Mouse (Mus musculus) forebrain, embryonic 13.5 days (tissue): ENCODE measurements around the gene St5. TPM values are rescaled to one million over a fixed set of nuclear protein-coding genes. Genes with fewer than 3 reads are reported as not detected.

Experiments used
- ATAC-seq: fragments of 200-750 bp; cut with Nextera tagmentation; 2 replicates; pipeline ENCODE4 v1.8.0; 2017
- H3K27ac ChIP-seq: fragments of 300-500 bp; sonication (generic); 2 replicates; pipeline ENCODE4 v1.5.1; 2015; ENCODE audit warnings: inconsistent platforms, mild to moderate bottlenecking, moderate library complexity
- H3K27me3 ChIP-seq: fragments of 300-500 bp; sonication (generic); 2 replicates; pipeline ENCODE4 v1.6.1; 2015; ENCODE audit warnings: mild to moderate bottlenecking, inconsistent platforms
- H3K36me3 ChIP-seq: fragments of 300-500 bp; sonication (generic); 2 replicates; pipeline ENCODE4 v1.6.1; 2015; ENCODE audit warnings: mild to moderate bottlenecking, inconsistent platforms; ENCODE audit not compliant: poor library complexity, severe bottlenecking
- H3K4me1 ChIP-seq: fragments of 300-500 bp; sonication (generic); 2 replicates; pipeline ENCODE4 v1.6.1; 2015; ENCODE audit warnings: inconsistent platforms
- H3K4me2 ChIP-seq: fragments of 300-500 bp; sonication (generic); 2 replicates; pipeline ENCODE4 v1.6.1; 2015; ENCODE audit warnings: inconsistent platforms, mild to moderate bottlenecking, moderate library complexity
- H3K4me3 ChIP-seq: fragments of 300-500 bp; sonication (generic); 2 replicates; pipeline ENCODE4 v1.5.1; 2015; ENCODE audit warnings: mild to moderate bottlenecking, inconsistent platforms
- H3K9ac ChIP-seq: fragments of 300-500 bp; sonication (generic); 2 replicates; pipeline ENCODE4 v1.6.1; 2015; ENCODE audit warnings: mild to moderate bottlenecking, inconsistent platforms
- H3K9me3 ChIP-seq: fragments of 300-500 bp; sonication (generic); replicated peaks from 2 replicates; pipeline ENCODE4 v1.6.1; 2016; ENCODE audit warnings: inconsistent platforms
- WGBS: fragments of 180-500 bp; shearing (Covaris S2); methylation state at CpG from one replicate; pipeline ENCODE4 v1.1.7; 2015; 5-methylcytosine and 5-hydroxymethylcytosine counted together
- polyA plus RNA-seq: library from polyadenylated mRNA; unstranded; fragments of >200 nt; fragmentation: Nextera tagmentation; extraction: Ambion mirVana; gene quantifications from 2 replicates; pipeline ENCODE4 v1.2.1, GENCODE M21; 2015

Gene St5
- polyA plus RNA-seq, 1 experiment from 2014 or later, result 12.0 TPM

DNA sequence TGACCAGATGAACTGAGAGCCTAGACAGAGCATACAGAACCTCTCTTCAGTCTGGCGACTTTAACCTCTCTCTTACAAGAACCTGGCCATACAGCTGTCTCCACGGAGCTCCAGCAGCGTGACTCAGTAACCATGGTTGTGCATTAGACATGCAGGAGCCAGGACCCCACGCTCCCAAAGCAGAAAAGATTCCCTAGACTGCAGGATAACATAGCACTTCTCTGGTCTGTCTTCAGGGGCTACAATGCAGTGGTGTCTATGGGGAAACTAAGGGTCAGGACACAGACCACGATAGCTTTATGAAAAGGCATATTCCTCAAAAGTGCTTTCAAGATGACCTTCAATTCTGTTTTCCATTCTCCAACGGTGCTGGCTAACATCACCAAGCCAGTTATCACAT is 72.1 kb downstream of the St5 start:
- Histone ChIP-seq H3K36me3 (no peaks in the 10 kb centered on the region), H3K27ac (no peak overlapping the region), H3K4me2 (no peak overlapping the region), H3K4me1 (no peaks in the 10 kb centered on the region), H3K9ac (no peak overlapping the region), H3K27me3 (no peaks in the 10 kb centered on the region), H3K9me3 (no peaks in the 10 kb centered on the region), H3K4me3 (no peak overlapping the region)
- ATAC-seq, result no peak
- 88% methylated on average over 6 of the region's 6 CpGs for WGBS

GRCm38 (mm10) chr7:109629871-109630778 is 73.3 kb downstream of the St5 start:
- Histone ChIP-seq H3K27me3 (no peaks in the 10 kb centered on the region), H3K4me1 (no peaks in the 10 kb centered on the region), H3K36me3 (no peaks in the 10 kb centered on the region), H3K4me3 (no peak overlapping the region), H3K27ac (no peak overlapping the region), H3K9ac (no peak overlapping the region), H3K4me2 (no peak overlapping the region), H3K9me3 (no peaks in the 10 kb centered on the region)
- no peak for ATAC-seq
- WGBS, result 81% methylated on average over 7 of the region's 7 CpGs

GRCm38 (mm10) chr7:109628935-109629609 is 74.3 kb downstream of the St5 start:
- no peaks in the 10 kb centered on the region for H3K36me3 ChIP-seq
- WGBS, result 60% methylated on average over 9 of the region's 9 CpGs
- H3K4me1 ChIP-seq, result no peaks in the 10 kb centered on the region
- no peak overlapping the region for H3K9ac ChIP-seq
- no peak for ATAC-seq
- no peak overlapping the region for H3K27ac ChIP-seq
- no peaks in the 10 kb centered on the region for H3K27me3 ChIP-seq
- H3K4me3 ChIP-seq, result no peak overlapping the region
- no peaks in the 10 kb centered on the region for H3K9me3 ChIP-seq
- H3K4me2 ChIP-seq, result no peak overlapping the region

GRCm38 (mm10) chr7:109627851-109628250 is 75.6 kb downstream of the St5 start:
- no peak for ATAC-seq
- H3K4me2 ChIP-seq, result no peak overlapping the region
- no peak overlapping the region for H3K4me3 ChIP-seq
- no peak overlapping the region for H3K9ac ChIP-seq
- WGBS, result 91% methylated on average over 2 of the region's 2 CpGs
- H3K27me3 ChIP-seq, result no peaks in the 10 kb centered on the region
- H3K36me3 ChIP-seq, result no peaks in the 10 kb centered on the region
- no peaks in the 10 kb centered on the region for H3K4me1 ChIP-seq
- no peaks in the 10 kb centered on the region for H3K9me3 ChIP-seq
- no peak overlapping the region for H3K27ac ChIP-seq

- Histone ChIP-seq H3K36me3 (no peaks in the 10 kb centered on the region), H3K4me2 (no peak overlapping the region), H3K4me1 (peaks cover under 1% of the 10 kb centered on the region; the same call in 1 of the 2 replicates), H3K4me3 (no peak overlapping the region), H3K9me3 (no peaks in the 10 kb centered on the region), H3K27ac (no peak overlapping the region), H3K27me3 (no peaks in the 10 kb centered on the region), H3K9ac (no peak overlapping the region)
- no peak for ATAC-seq
- 88% methylated on average over 9 of the region's 9 CpGs for WGBS
Measured at GRCm38 (mm10) chr7:109622234-109622838, 81.1 kb downstream of the St5 start.

DNA sequence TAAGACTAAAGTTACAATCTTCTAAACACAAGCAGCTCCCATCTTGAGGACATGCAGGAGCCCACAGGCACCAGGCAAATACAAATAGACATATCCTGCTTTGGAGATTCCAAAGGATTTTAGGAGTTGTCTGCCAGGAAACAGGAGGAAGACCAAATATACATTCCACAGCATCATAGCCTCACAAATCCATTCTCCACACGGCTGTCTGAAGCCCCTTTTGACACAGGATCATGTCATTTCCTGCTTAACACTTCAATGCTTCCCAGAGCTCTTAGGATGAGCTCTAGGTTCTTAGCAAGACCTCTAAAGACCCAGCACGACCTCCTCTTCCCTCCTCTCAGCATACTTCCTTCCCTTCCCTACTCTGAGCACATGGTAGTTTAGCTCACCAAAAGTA is 82.4 kb downstream of the St5 start:
- no peak overlapping the region for H3K27ac ChIP-seq
- no peak overlapping the region for H3K9ac ChIP-seq
- no peaks in the 10 kb centered on the region for H3K27me3 ChIP-seq
- peaks cover 14% of the 10 kb centered on the region for H3K4me1 ChIP-seq
- no peak overlapping the region for H3K4me3 ChIP-seq
- no peak overlapping the region for H3K4me2 ChIP-seq
- 48% methylated on average over 2 of the region's 2 CpGs for WGBS
- no peaks in the 10 kb centered on the region for H3K36me3 ChIP-seq
- H3K9me3 ChIP-seq, result no peaks in the 10 kb centered on the region
- ATAC-seq, result no peak

GRCm38 (mm10) chr7:109620288-109620687 is 83.1 kb downstream of the St5 start:
- ATAC-seq, result no peak
- Histone ChIP-seq H3K36me3 (no peaks in the 10 kb centered on the region), H3K4me3 (no peak overlapping the region), H3K4me1 (peaks cover 21% of the 10 kb centered on the region), H3K27me3 (no peaks in the 10 kb centered on the region), H3K9me3 (no peaks in the 10 kb centered on the region), H3K9ac (no peak overlapping the region), H3K27ac (no peak overlapping the region), H3K4me2 (no peak overlapping the region)
- 86% methylated on average over 3 of the region's 3 CpGs for WGBS

DNA sequence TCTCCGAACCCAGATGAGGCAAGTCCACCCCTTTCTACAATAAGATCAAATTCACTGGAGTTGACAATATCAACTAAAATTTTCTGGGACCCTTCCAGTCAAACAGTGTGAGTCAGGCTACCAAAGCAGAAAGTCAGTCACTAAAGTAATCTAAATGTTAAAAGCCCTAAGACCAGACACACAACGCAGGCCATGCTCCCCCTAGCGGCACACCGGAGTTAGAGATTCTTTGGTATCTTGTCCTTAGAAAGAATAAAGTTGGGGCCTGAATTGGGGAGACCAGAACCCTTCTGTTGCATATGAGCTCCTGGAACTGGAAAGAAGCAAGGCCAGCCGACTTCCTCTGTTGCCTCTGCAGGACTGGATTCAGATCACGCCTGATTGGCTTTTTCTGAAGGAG is 84.7 kb downstream of the St5 start:
- H3K9ac ChIP-seq, result no peak overlapping the region
- H3K9me3 ChIP-seq, result no peaks in the 10 kb centered on the region
- H3K27me3 ChIP-seq, result no peaks in the 10 kb centered on the region
- no peak overlapping the region for H3K4me3 ChIP-seq
- WGBS, result 13% methylated on average over 6 of the region's 6 CpGs
- H3K4me1 ChIP-seq, result peaks cover 37% of the 10 kb centered on the region
- H3K4me2 ChIP-seq, result no peak overlapping the region
- ATAC-seq, result no peak
- H3K27ac ChIP-seq, result no peak overlapping the region
- H3K36me3 ChIP-seq, result no peaks in the 10 kb centered on the region

- H3K4me3 ChIP-seq, result no peak overlapping the region
- H3K9ac ChIP-seq, result no peak overlapping the region
- H3K4me2 ChIP-seq, result no peak overlapping the region
- 75% methylated on average over 3 of the region's 3 CpGs for WGBS
- no peak overlapping the region for H3K27ac ChIP-seq
- ATAC-seq, result no peak
- no peaks in the 10 kb centered on the region for H3K9me3 ChIP-seq
- H3K4me1 ChIP-seq, result peaks cover 42% of the 10 kb centered on the region
- no peaks in the 10 kb centered on the region for H3K27me3 ChIP-seq
- H3K36me3 ChIP-seq, result no peaks in the 10 kb centered on the region
Measured at GRCm38 (mm10) chr7:109617838-109618237, 85.6 kb downstream of the St5 start.

DNA sequence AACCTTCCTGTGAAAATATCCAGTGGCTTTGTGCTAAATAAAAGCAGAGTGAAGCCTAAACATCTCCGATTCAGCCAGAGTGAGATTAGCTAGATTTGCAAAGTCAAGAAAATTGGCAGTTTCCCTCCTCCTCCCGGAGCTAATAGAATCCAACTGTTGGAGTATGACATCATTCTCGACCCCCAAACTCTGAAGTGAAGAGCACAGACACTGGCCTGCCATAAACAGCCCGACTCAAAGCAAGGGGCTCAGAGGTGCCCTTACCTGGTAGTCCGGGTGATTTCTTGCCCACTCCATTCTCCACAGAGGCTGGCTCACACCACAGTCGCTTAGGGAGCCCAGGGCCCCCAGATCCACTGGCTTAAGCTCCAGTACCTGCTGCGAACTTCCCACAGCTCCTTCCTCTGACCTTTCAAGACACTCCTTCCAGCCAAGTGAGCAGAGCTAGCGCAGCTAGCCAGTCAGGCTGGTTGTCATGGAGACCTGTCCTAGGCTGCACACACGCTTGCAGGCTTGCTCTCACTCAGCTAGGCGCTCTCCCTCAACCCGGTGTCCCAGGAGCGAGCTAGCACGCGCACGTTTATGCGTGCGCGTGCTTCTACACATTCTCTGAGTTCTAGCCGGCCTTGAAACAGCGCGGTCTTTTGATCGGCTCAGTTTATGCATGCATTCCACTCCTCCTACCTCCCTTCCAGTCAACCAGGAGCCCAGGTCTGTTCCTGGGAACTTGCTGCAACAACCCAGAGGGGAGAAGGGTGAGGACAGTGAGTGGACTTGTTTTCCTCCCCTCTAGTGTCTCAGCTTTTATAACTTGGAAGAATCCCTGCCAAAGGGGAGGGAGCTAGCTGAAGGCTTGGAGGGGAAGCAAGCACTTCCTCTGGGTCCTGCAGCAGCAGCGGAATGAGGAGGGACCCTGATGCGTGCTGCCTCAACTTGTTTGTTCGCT is 87.1 kb downstream of the St5 start:
- Histone ChIP-seq H3K27ac (peak overlapping the region; percentile 70), H3K36me3 (no peaks in the 10 kb centered on the region), H3K27me3 (no peaks in the 10 kb centered on the region), H3K4me3 (peak overlapping the region; percentile 35), H3K9me3 (no peaks in the 10 kb centered on the region), H3K9ac (peak overlapping the region; percentile 58), H3K4me2 (peak overlapping the region; percentile 67), H3K4me1 (peaks cover 58% of the 10 kb centered on the region)
- peak; percentile 95 for ATAC-seq
- WGBS, result 2% methylated on average over 25 of the region's 25 CpGs

DNA sequence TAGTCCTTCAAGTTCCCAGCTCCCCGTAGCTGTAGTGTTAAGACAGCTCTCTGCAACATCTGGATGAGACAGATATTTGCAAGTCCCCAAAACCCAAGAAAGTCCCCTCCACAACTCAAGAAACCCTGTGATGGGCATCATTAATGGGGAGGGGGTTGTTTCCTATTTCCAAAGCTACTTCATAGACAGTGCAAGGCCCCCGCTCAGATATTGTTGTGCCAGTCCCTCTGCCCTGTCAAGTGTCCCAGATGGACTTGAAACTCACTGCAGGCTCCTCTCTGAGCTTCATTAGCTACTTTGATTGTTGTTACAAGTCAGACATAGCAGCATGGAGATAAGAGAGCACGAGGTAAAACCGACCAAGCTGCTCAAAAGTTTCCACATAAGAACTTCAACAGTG is 87.8 kb downstream of the St5 start:
- Histone ChIP-seq H3K9ac (peak overlapping the region; percentile 35; the same call in 1 of the 2 replicates), H3K4me2 (peak overlapping the region; percentile 67), H3K36me3 (no peaks in the 10 kb centered on the region), H3K4me3 (peak overlapping the region; percentile 35), H3K4me1 (peaks cover 60% of the 10 kb centered on the region), H3K27me3 (no peaks in the 10 kb centered on the region), H3K9me3 (no peaks in the 10 kb centered on the region), H3K27ac (peak overlapping the region; percentile 70)
- ATAC-seq, result no peak
- WGBS, result 22% methylated on average over 4 of the region's 4 CpGs
